Mouse (Mus musculus) right cerebral cortex, postnatal 14 days (tissue): Measurements from ENCODE around the gene Gtsf1.

ENCODE experiments used
- DNase-seq: peaks from one replicate; pipeline ENCODE4 v3.0.0; 2022

The Gtsf1 gene

DNA sequence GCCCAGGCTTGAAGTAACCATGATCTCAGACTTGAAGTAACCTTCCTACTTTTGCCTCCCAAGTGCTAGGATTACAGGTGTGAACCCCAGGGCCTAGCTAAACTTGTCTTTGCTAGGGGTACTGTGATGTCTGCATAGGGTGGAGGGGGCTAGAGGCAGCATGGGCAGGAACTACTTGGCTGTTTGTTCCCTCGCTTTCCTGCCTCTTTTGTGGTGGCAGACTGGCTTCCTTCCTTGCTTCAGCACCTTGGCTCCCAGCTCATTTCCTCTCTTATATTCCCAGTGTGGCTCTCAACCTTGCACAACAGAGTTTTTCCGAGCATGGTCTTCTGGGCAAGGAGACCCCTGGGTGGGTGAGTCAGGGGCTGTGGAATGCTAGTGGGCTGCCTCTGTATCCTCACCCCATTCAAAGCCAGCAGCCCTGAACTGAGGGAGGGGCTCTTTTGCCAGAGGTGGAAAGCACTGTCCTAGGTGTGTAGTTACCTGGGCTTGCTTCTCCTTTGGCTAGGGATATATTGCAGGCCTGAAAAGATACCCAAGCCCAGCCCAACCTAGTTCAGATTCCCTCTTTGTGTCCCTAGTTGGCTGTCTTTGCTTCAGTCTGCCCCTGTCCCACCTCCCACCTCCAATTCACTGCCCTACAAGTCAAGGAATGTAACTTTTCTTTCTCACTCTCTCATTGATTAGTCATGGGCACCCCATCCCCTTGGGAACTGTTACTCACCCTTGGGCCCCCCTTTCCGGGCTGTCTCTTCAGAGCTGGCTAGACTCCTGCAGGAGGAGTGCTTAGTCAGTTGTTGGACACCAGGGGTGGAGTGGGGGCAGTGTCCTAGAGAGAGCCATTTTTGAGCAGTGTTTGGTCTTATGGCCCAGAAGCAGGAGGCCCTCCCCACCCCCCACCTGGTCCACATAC lies 52.3 kb downstream of the Gtsf1 start:
- DNase-seq = no peak

DNA sequence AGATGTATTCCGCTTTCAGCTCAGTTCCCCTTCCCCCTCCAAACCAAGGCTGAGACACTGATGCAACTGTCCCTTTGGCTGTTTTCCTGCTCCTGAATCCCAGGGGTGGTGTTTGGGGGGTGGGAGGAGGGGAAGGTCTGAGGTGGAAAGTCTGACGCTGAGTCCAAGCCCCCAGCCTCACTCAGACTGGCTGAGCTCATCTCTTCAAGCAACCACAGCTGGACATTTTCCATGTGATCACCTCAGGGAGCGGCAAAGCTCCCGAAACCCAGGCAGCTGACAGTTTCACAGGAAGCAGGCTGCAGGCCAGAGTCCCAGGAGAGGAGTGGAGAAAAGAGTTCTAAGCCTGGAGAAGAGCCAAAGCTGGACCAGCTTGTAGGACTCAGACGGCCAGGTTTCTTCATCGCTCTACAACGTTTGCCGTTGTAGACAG lies 53.4 kb downstream of the Gtsf1 start:
- DNase-seq = no peak

- DNase-seq = no peak
These were observed 55.0 kb downstream of the Gtsf1 start for GRCm38 (mm10) chr15:103375112-103375800.

- DNase-seq = no peak
These were observed 57.8 kb downstream of the Gtsf1 start for GRCm38 (mm10) chr15:103372461-103372860.

GRCm38 (mm10) chr15:103371741-103372140 lies 58.5 kb downstream of the Gtsf1 start:
- no peak for DNase-seq

DNA sequence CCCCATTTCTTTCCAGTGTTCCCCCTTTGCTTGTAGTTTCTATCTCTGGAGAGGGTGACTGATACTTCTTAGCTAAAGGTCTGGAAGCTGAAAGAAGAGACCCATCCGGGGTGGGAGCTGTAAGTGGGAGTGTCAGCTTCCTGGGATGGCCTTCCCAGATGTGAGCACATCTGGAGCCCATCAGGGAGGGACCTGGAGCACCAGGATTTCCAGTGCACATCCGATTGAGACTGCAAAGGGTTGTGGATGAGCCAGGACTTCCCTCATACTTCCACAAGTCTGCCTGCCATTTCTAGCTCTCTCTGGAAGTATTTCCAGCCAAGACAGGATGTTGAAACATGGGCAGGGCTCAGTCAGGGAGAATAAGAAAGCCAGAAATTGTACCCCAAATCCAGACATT lies 59.1 kb downstream of the Gtsf1 start:
- DNase-seq = no peak

DNA sequence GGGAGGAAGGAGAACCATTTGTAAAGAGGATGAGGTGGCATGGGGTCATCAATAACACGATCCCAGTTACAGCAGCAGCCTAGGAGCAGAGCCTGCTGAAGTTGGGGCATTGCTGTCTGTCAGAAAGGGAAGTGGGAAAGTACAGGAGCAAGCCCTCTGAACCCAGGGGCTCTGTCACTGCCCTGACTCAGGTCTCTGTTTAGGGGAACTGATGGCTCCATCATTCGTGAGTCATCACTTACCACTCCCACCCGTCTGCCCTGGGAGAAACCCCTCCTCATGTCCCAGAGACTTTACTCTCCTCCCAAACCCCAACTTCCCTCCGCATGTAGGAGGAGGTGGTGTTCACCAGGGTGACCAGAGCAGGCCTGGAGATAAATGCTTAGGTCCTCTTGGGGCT lies 59.8 kb downstream of the Gtsf1 start:
- no peak for DNase-seq

DNA sequence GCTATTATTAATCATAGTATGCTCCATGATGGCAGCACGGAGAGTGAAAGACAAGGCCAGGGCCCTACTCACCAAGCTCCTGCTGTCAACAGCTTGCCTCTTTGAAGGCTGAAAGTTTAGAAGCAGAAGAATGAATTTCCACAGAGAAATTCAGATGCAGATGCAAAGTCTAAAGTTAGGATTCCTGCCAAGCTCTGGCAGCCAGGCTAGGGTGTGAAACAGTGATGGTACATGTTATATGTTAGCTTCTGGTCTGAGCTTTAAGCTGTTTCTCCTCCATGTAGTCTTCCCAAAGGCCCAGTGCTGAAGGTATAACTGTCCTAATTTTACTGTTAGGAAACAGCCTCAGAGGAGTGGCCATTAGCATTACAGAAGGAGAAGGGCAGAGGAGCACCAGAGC lies 61.1 kb downstream of the Gtsf1 start:
- no peak for DNase-seq

DNA sequence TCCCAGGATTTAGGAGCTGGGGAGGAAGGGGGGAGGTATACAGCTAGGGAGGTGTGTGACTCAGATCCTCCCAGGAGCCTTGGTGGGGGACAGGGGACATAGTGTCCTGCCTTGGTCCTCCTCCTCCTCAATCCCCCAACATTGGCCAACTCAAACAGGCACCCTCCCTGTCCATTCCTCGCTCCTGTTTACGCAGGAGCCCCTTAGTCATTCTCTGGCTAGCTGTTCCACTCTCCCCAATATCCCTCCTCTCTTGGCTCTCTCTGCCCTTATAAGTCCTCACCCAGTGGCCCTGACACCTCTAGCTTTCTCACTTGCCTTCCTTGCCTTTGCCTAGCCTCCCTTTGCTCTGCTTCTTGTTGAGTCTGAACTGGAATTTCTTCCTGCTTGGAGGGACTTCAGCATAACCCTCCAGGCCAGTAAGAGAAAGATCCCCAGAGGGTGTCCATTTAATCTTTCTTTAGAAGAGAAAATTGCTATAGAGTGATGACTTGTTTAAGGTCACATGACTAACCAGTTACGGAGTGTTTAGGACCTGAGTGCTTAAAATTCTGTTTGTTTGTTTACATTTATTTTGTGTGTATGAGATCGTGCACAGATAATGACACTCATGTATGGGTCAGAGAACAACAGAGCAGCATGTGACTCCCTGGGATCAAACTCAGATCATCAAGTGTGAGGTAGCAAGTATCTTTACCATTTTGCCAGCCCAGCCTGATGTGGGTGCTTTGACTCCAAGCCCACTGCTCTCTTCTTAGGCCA lies 61.9 kb downstream of the Gtsf1 start:
- DNase-seq = no peak

- peak; percentile 35 for DNase-seq
These were observed 63.7 kb downstream of the Gtsf1 start, which contains the start of gene Itga5 for GRCm38 (mm10) chr15:103366376-103367149. Itga5 (minus strand) TSS chr15:103366763.

- DNase-seq = no peak
These were observed 64.5 kb downstream of the Gtsf1 start for GRCm38 (mm10) chr15:103365471-103366375.

- no peak for DNase-seq
These were observed 65.5 kb downstream of the Gtsf1 start for GRCm38 (mm10) chr15:103364761-103365160.

DNA sequence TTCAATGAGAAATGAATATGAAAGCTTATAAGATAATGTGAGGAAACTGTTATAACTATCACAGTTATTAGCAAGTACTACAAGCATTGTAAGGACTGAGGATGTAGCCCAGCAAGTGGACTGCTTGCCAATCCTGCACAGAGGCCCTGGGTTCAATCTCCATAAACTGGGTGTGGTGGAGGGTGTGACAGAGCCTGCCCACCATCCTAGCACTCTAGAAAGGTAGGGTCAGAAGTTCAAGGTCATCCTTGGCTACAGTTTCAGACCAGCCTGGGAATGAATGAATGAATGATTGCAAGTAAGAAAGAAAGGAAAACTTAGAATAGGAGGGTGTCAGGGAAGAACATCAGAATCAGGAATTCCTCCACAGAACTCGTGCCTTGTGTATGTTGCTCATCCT lies 66.5 kb downstream of the Gtsf1 start:
- no peak for DNase-seq

- DNase-seq = no peak
These were observed 67.3 kb downstream of the Gtsf1 start for GRCm38 (mm10) chr15:103362950-103363349.

- DNase-seq = no peak
These were observed 67.9 kb downstream of the Gtsf1 start for GRCm38 (mm10) chr15:103362333-103362732.

- no peak for DNase-seq
These were observed 69.0 kb downstream of the Gtsf1 start for GRCm38 (mm10) chr15:103361269-103361668.

GRCm38 (mm10) chr15:103359869-103360602 lies 70.2 kb downstream of the Gtsf1 start:
- DNase-seq = no peak

DNA sequence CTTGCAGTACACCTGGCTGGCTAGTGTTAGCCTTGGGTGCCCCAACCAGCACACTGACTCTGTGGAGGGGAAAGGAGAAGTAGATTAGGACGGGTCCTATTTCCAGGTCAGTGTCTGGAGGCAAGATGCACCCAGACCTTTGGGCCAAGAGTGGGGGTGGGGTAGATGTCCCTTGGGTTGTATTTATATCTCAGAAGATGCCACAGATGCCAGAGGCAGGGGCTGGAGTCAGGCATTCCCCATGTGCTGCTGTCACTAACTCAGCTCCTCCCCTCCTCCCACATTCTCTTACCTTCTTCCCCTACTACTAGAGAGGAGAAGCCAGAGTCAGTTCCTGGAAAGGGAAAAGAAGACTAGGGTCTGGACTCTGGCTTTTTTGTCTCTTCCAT lies 71.2 kb downstream of the Gtsf1 start:
- DNase-seq = no peak

DNA sequence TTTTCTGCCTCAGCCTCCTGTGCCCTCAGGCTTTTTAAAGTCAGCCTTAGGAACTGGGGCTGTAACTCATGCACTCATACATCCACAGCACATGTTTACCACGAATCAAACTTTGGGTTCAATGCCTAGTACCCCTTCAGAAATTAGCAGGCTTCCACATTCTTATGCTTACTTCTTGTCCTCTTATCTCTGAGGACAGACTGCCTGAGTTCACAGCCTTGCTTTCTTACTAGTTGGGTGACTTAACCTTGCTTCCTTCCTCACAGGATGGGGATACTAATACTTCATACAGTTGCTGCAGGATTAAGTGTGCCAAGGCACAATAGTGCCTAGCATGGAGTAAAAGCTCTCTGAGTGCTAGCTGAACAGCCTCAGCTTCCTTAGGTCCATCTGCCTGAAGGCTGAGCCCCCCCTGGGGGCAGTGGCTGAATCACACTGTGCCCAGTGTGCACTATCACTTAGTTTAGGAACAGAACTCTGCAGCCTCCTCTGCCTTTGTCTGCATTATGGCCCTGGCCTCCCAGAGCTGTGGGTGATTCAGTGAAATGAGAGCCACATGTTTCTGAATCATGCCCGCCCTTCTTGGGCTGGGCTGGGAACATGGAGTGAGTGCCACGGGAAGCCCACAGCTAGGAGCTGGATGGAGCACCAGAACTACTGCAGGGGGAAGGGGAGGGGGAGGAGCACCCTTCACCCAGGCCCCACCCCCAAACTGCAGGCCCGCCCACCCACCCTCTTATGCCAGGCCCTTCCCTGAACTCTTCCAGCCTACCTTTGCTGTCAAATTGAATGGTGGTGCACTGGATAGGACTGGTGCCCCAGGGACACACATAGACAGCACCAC lies 71.8 kb downstream of the Gtsf1 start:
- DNase-seq = no peak

GRCm38 (mm10) chr15:103357817-103358216 lies 72.5 kb downstream of the Gtsf1 start:
- DNase-seq = no peak
